Mouse (Mus musculus): ENCODE results near the gene Mipep.
A peak's percentile ranks its signal among the peaks of the same experiment; 100 is the strongest.

DNA sequence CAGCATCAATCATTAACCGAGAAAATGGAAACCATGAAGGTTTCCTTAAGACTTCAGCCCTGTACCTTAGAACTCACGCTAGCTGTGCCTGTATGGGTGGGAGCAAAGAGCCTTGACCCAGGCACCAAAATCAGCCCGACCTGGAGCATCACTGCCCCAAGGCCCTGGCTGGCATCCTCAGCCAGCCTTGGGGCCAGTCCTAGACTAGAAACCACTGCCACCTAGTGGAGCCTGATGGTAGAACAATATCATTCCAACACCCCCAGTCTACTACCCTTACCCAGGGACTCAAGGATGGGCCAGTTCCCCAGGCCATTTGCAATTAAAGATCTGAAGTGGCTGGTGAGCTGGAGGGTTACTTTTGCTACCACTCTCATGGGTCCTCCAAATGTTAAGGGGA, 5.7 kb downstream of the Mipep start:
- peak; percentile 57; the same call in 1 of the 2 replicates for TF ChIP-seq CTCF (IDR thresholded peaks at IDR 0.05; ENCODE audit: control insufficient read depth, insufficient read depth, insufficient replicate concordance, low read depth, low read length)
- TF ChIP-seq POLR2A (IDR thresholded peaks at IDR 0.05; ENCODE audit: control insufficient read depth, low read depth, low read length) = no peak

Measured in testis, adult 2 months (tissue).